Mouse (Mus musculus) thymus, postnatal 4 days (tissue): ENCODE results near the gene Chrm3.

ENCODE experiments used
- DNase-seq: peaks from one replicate; pipeline ENCODE4 v3.0.0; 2021

The Chrm3 gene

GRCm38 (mm10) chr13:9977699-9978098 lies 382.9 kb downstream of the Chrm3 start:
- no peak for DNase-seq

- no peak for DNase-seq
Observed at GRCm38 (mm10) chr13:9973742-9974321, 386.8 kb downstream of the Chrm3 start.

GRCm38 (mm10) chr13:9971845-9972244 lies 388.8 kb downstream of the Chrm3 start:
- DNase-seq: peak; percentile 61

- no peak for DNase-seq
Observed at GRCm38 (mm10) chr13:9952619-9953018, 408.0 kb downstream of the Chrm3 start.

- DNase-seq: no peak
Observed at GRCm38 (mm10) chr13:9951376-9951775, 409.3 kb downstream of the Chrm3 start.

- DNase-seq: no peak
Observed at GRCm38 (mm10) chr13:9949091-9949490, 411.6 kb downstream of the Chrm3 start.

GRCm38 (mm10) chr13:9940186-9940585 lies 420.5 kb downstream of the Chrm3 start:
- DNase-seq: no peak

- no peak for DNase-seq
Observed at GRCm38 (mm10) chr13:9938798-9939485, 421.7 kb downstream of the Chrm3 start.

GRCm38 (mm10) chr13:9932714-9933113 lies 427.9 kb downstream of the Chrm3 start:
- DNase-seq: no peak

- no peak for DNase-seq
Observed at GRCm38 (mm10) chr13:9930606-9931005, 430.0 kb downstream of the Chrm3 start.

GRCm38 (mm10) chr13:9929978-9930377 lies 430.7 kb downstream of the Chrm3 start:
- DNase-seq: no peak

GRCm38 (mm10) chr13:9921150-9921549 lies 439.5 kb downstream of the Chrm3 start:
- DNase-seq: no peak

- no peak for DNase-seq
Observed at GRCm38 (mm10) chr13:9912697-9913096, 447.9 kb downstream of the Chrm3 start.

GRCm38 (mm10) chr13:9908707-9909106 lies 451.9 kb downstream of the Chrm3 start:
- DNase-seq: no peak

GRCm38 (mm10) chr13:9907202-9907601 lies 453.4 kb downstream of the Chrm3 start:
- no peak for DNase-seq

- no peak for DNase-seq
Observed at GRCm38 (mm10) chr13:9904455-9904854, 456.2 kb downstream of the Chrm3 start.

- DNase-seq: no peak
Observed at GRCm38 (mm10) chr13:9900653-9901385, 459.8 kb downstream of the Chrm3 start.

GRCm38 (mm10) chr13:9898664-9899369 lies 461.8 kb downstream of the Chrm3 start:
- no peak for DNase-seq

GRCm38 (mm10) chr13:9897231-9897630 lies 463.4 kb downstream of the Chrm3 start:
- DNase-seq: no peak

GRCm38 (mm10) chr13:9895045-9895625 lies 465.5 kb downstream of the Chrm3 start:
- DNase-seq: no peak

- DNase-seq: no peak
Observed at GRCm38 (mm10) chr13:9891088-9891487, 469.6 kb downstream of the Chrm3 start.

- DNase-seq: no peak
Observed at GRCm38 (mm10) chr13:9890460-9890859, 470.2 kb downstream of the Chrm3 start.

- DNase-seq: no peak
Observed at GRCm38 (mm10) chr13:9889954-9890353, 470.7 kb downstream of the Chrm3 start.
